Mouse (Mus musculus) ES-E14 (cell line): Measurements from ENCODE around the gene Zbp1. TPM values are rescaled to one million over a fixed set of nuclear protein-coding genes. Genes with fewer than 3 reads are reported as not detected.
A peak's percentile ranks its signal among the peaks of the same experiment; 100 is the strongest.

ENCODE experiments used
- DNase-seq: peaks from one replicate; pipeline ENCODE4 v3.0.0-alpha.2; 2013; ENCODE audit warnings: low read depth, low spot score
- H3K27ac ChIP-seq: 2 replicates; pipeline ENCODE4 v1.5.1; 2012; ENCODE audit warnings: low read depth, mild to moderate bottlenecking, low read length, moderate library complexity, mixed read lengths; ENCODE audit not compliant: poor library complexity, insufficient read depth, severe bottlenecking
- H3K36me3 ChIP-seq: 2 replicates; pipeline ENCODE4 v1.6.1; 2012; ENCODE audit warnings: mild to moderate bottlenecking, low read length, moderate library complexity, mixed read lengths; ENCODE audit not compliant: control insufficient read depth, poor library complexity, insufficient read depth, severe bottlenecking
- H3K4me1 ChIP-seq, 2 experiments: fragments of 150-350 bp in 1 of 2; sonication (generic) in 1 of 2; 2 replicates each; pipeline ENCODE4 v1.6.1; 2012; ENCODE audit warnings: low read length in 2 of 2, mild to moderate bottlenecking in 1 of 2, mixed read lengths in 1 of 2; ENCODE audit not compliant: control insufficient read depth in 2 of 2, insufficient read depth in 2 of 2, poor library complexity in 1 of 2
- H3K4me3 ChIP-seq, 2 experiments: fragments of 150-350 bp in 1 of 2; sonication (generic) in 1 of 2; 2 replicates each; pipeline ENCODE4 v1.5.1; 2012; ENCODE audit warnings: low read length in 2 of 2, low read depth in 1 of 2, mild to moderate bottlenecking in 1 of 2, mixed read lengths in 1 of 2; ENCODE audit not compliant: insufficient read depth in 1 of 2, poor library complexity in 1 of 2, severe bottlenecking in 1 of 2
- H3K9ac ChIP-seq: 2 replicates; pipeline ENCODE4 v1.6.1; 2012; ENCODE audit warnings: low read depth, mild to moderate bottlenecking, low read length, mixed read lengths; ENCODE audit not compliant: poor library complexity, insufficient read depth, severe bottlenecking
- H3K9me3 ChIP-seq: fragments of 150-350 bp; sonication (generic); 2 replicates; pipeline ENCODE4 v1.6.1; 2012; ENCODE audit warnings: low read depth, mild to moderate bottlenecking, low read length; ENCODE audit not compliant: control insufficient read depth, insufficient read depth
- CHD2 ChIP-seq: IDR thresholded peaks from 2 replicates; pipeline ENCODE4 v1.6.1; 2014; ENCODE audit warnings: mild to moderate bottlenecking, low read depth, low read length, inconsistent platforms
- HCFC1 ChIP-seq: IDR thresholded peaks from 2 replicates; pipeline ENCODE4 v1.6.1; 2012; ENCODE audit warnings: low read length, inconsistent platforms, borderline replicate concordance; ENCODE audit not compliant: insufficient read depth
- MAFK ChIP-seq: IDR thresholded peaks from 2 replicates; pipeline ENCODE4 v1.6.1; 2014; ENCODE audit warnings: mild to moderate bottlenecking, low read depth, low read length, inconsistent platforms; ENCODE audit not compliant: insufficient read depth
- ZC3H11A ChIP-seq: IDR thresholded peaks from 2 replicates; pipeline ENCODE4 v1.6.1; 2012; ENCODE audit warnings: low read depth, mild to moderate bottlenecking, inconsistent platforms, low read length, borderline replicate concordance
- ZNF384 ChIP-seq: IDR thresholded peaks from 2 replicates; pipeline ENCODE4 v1.6.1; 2012; ENCODE audit warnings: low read depth, low read length, inconsistent platforms
- in situ Hi-C, 2 experiments: fragments of 600-800 bp; cut with MboI; formaldehyde crosslinking; loops; one replicate each; pipeline ENCODE4 v1.15.1; 2025; ENCODE audit warnings: low sequenced_read_pairs in 2 of 2, inconsistent platforms in 1 of 2; ENCODE audit not compliant: unreplicated experiment in 2 of 2
- total RNA-seq: library from RNA; depleted of rRNA; stranded (reverse); fragments of 300-350 nt; gene quantifications from 2 replicates; pipeline ENCODE4 v1.2.3, GENCODE M21; 2012

Gene Zbp1
- total RNA-seq, 1 experiment, result 0.67 TPM

GRCm38 (mm10) chr2:173244108-173244507, 25.4 kb upstream of the Zbp1 start:
- in situ Hi-C loops, result no loop called here

GRCm38 (mm10) chr2:173243616-173244015, 24.9 kb upstream of the Zbp1 start:
- Histone ChIP-seq H3K27ac (no peak overlapping the region), H3K9me3 (no peaks in the 10 kb centered on the region), H3K4me3 (no peak overlapping the region), H3K36me3 (no peaks in the 10 kb centered on the region; the same call in 1 of the 2 replicates), H3K4me1 (peaks cover 26 to 54% of the 10 kb centered on the region in 2 experiments), H3K9ac (no peak overlapping the region)
- TF ChIP-seq MAFK (no peak), HCFC1 (no peak), CHD2 (no peak), ZC3H11A (no peak), ZNF384 (no peak)
- DNase-seq, result no peak
- in situ Hi-C loops, result no loop called here

More at GRCm38 (mm10) chr2:173244108-173244507, 25.4 kb upstream of the Zbp1 start:
- Histone ChIP-seq H3K4me3 (no peak overlapping the region), H3K36me3 (no peaks in the 10 kb centered on the region; the same call in 1 of the 2 replicates), H3K9me3 (no peaks in the 10 kb centered on the region), H3K9ac (no peak overlapping the region), H3K27ac (no peak overlapping the region), H3K4me1 (peaks cover 23 to 52% of the 10 kb centered on the region in 2 experiments)
- no peak for TF ChIP-seq ZC3H11A
- no peak for TF ChIP-seq CHD2
- DNase-seq, result no peak

GRCm38 (mm10) chr2:173242874-173243273, 24.2 kb upstream of the Zbp1 start:
- Histone ChIP-seq H3K27ac (no peak overlapping the region), H3K4me1 (peaks cover 24 to 55% of the 10 kb centered on the region in 2 experiments), H3K9me3 (no peaks in the 10 kb centered on the region), H3K4me3 (no peak overlapping the region), H3K9ac (no peak overlapping the region), H3K36me3 (no peaks in the 10 kb centered on the region; the same call in 1 of the 2 replicates)
- DNase-seq, result no peak
- in situ Hi-C loops, result no loop called here
- no peak for TF ChIP-seq ZNF384
- TF ChIP-seq HCFC1, result no peak
- no peak for TF ChIP-seq ZC3H11A
- no peak for TF ChIP-seq MAFK
- no peak for TF ChIP-seq CHD2

- H3K4me3 ChIP-seq, result no peak overlapping the region
- no peak for DNase-seq
- H3K4me1 ChIP-seq, result peaks cover 19 to 62% of the 10 kb centered on the region in 2 experiments
- no peaks in the 10 kb centered on the region for H3K9me3 ChIP-seq
- no peaks in the 10 kb centered on the region; the same call in 1 of the 2 replicates for H3K36me3 ChIP-seq
- H3K27ac ChIP-seq, result no peak overlapping the region
- H3K9ac ChIP-seq, result no peak overlapping the region
- TF ChIP-seq CHD2 (no peak), HCFC1 (no peak), MAFK (no peak), ZC3H11A (no peak), ZNF384 (no peak)
- in situ Hi-C loops, result no loop called here
These were observed 22.0 kb upstream of the Zbp1 start for GRCm38 (mm10) chr2:173240738-173241137.

- Histone ChIP-seq H3K4me3 (peak overlapping the region; percentile 27 to 33; a peak in 3 of 4 replicates), H3K27ac (peak overlapping the region; percentile 86), H3K4me1 (peaks cover 18 to 74% of the 10 kb centered on the region in 2 experiments), H3K9me3 (no peaks in the 10 kb centered on the region), H3K9ac (peak overlapping the region; percentile 60), H3K36me3 (peaks cover 3% of the 10 kb centered on the region; the same call in 1 of the 2 replicates)
- TF ChIP-seq CHD2 (no peak), HCFC1 (no peak), ZC3H11A (no peak), ZNF384 (no peak), MAFK (no peak)
- in situ Hi-C loops, result no loop called here
- DNase-seq, result no peak
These were observed 19.8 kb upstream of the Zbp1 start for GRCm38 (mm10) chr2:173238522-173238921.
